9 mouse cellular contexts compared by ENCODE assay signal in the genomic region with DNA sequence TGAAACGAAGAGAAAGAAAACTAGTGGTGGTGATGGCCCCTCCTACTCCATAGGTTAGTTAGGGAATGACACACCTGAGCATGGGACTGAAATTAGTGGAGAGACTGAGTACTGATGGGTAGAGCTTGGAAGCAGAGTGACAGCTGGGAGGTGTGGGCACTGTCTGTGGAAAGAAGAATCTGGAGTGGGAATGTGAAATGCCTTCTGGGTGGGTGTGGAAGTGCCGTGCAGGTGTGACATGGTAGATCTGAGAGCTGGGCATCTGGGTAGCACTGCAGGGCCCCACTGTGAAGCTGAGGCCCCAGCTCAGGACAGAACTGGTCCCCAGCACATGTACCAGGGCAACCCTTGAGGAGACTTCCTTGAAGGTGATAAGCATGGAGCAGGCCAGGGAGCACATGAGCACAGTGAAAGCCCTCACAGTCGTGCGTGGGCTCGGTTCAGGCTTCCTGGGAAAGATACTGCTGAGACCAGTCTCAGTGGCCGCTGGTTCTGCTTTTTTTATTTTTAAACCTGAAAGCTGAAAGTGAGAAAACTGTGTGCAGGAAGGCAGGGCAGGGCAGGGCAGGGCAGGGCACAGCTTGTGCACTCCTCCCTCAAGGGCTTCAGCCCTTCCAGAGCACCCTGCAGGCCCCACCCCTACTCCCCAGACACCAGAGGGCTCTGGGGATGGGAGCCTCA. TPM values are rescaled to one million over a fixed set of nuclear protein-coding genes. Genes with fewer than 3 reads are reported as not detected.
DNase-seq lines count a peak whose midpoint lies in the region; ATAC-seq and TF ChIP-seq lines count a peak whose summit lies in the region.
"Had no signal": no experiment of that assay in that cellular context is flagged by ENCODE, and none has a peak within 500 bp of the region (broad histone marks: within the 10 kb centered on the region; RNA-seq: fewer than 3 reads in every experiment).

No protein-coding gene starts in this region.

- no peaks in the 10 kb centered on the region for H3K27me3 ChIP-seq in embryonic facial prominence, embryonic 13.5 days
- H3K27me3 ChIP-seq in limb, embryonic 14.5 days (ENCODE audit: control insufficient read depth, insufficient read depth, low read length): no peaks in the 10 kb centered on the region

- no peak; the same call in 1 of the 2 replicates for ATAC-seq in embryonic facial prominence, embryonic 13.5 days (ENCODE audit: insufficient number of reproducible peaks, insufficient read depth, low FRiP score, low TSS enrichment, low read depth)
- no peak for ATAC-seq in limb, embryonic 14.5 days (ENCODE audit: low FRiP score, low read depth)

- H3K4me3 ChIP-seq in layer of hippocampus, adult 2 months: no peak overlapping the region
- H3K4me3 ChIP-seq in embryonic facial prominence, embryonic 13.5 days: no peak overlapping the region
- H3K4me3 ChIP-seq in limb, embryonic 14.5 days (replicated peaks; ENCODE audit: low read length): no peak overlapping the region

- no peaks in the 10 kb centered on the region for H3K9me3 ChIP-seq in embryonic facial prominence, embryonic 13.5 days
- no peaks in the 10 kb centered on the region for H3K9me3 ChIP-seq in limb, embryonic 14.5 days (ENCODE audit: control insufficient read depth, low read length)

- TF ChIP-seq POLR2A in limb, embryonic 14.5 days (IDR thresholded peaks at IDR 0.05; ENCODE audit: borderline replicate concordance, extremely low read depth, insufficient read depth, insufficient read length): no peak

- H3K27ac ChIP-seq in layer of hippocampus, adult 2 months: peak overlapping the region; percentile 55
- H3K27ac ChIP-seq in embryonic facial prominence, embryonic 13.5 days: peak overlapping the region; percentile 98
- peak overlapping the region; percentile 94 for H3K27ac ChIP-seq in limb, embryonic 14.5 days (replicated peaks; ENCODE audit: low read depth, low read length)

- peaks cover 53% of the 10 kb centered on the region for H3K36me3 ChIP-seq in embryonic facial prominence, embryonic 13.5 days
- H3K36me3 ChIP-seq in limb, embryonic 14.5 days (ENCODE audit: control insufficient read depth, insufficient read depth, low read length): peaks cover 54% of the 10 kb centered on the region

- DNase-seq in layer of hippocampus, adult 2 months (ENCODE audit: low spot score in 2 of 2): no peak
- no peak for DNase-seq in layer of hippocampus, adult 18-20 months (ENCODE audit: low spot score in 2 of 2)
- DNase-seq in limb, embryonic 14.5 days (ENCODE audit: low spot score): no peak
- DNase-seq in spleen, adult 18-20 months: peak; percentile 49 to 54
- no peak for DNase-seq in cerebellum, adult 9-10 months
- DNase-seq in heart, adult 11 months: no peak
- no peak for DNase-seq in right cerebral cortex, postnatal 10 days (ENCODE audit: low spot score in 2 of 2)
- DNase-seq: kidney, postnatal 14 days had no signal

- TF ChIP-seq CTCF in layer of hippocampus, adult 2 months (conservative IDR thresholded peaks at IDR 0.05): no peak

- H3K4me1 ChIP-seq in embryonic facial prominence, embryonic 13.5 days: peaks cover 96% of the 10 kb centered on the region
- peaks cover 60% of the 10 kb centered on the region for H3K4me1 ChIP-seq in limb, embryonic 14.5 days (ENCODE audit: control insufficient read depth, insufficient read depth, low read length)

- H3K9ac ChIP-seq in embryonic facial prominence, embryonic 13.5 days: 0 out of 2 replicates have a peak overlapping the region, but pooled peaks have one; percentile 44
- H3K9ac ChIP-seq in limb, embryonic 14.5 days (ENCODE audit: low read depth, low read length, severe bottlenecking): peak overlapping the region; percentile 40; the same call in 1 of the 2 replicates

- peak overlapping the region; percentile 31 for H3K4me2 ChIP-seq in embryonic facial prominence, embryonic 13.5 days
- no peak overlapping the region for H3K4me2 ChIP-seq in limb, embryonic 14.5 days (replicated peaks; ENCODE audit: low read depth, low read length, severe bottlenecking)

- 34% methylated on average over 6 of the region's 6 CpGs for WGBS in embryonic facial prominence, embryonic 13.5 days
- 49% methylated on average over 6 of the region's 6 CpGs for whole genome bisulfite sequencing in limb, embryonic 14.5 days

RNA-seq across cellular contexts. Expression of a gene that starts 51.7 kb away (rescaled TPM):
- 10 to 100 TPM; 12.5 to 13.3 TPM for total RNA-seq in layer of hippocampus, adult 2 months (2021)
- 10 to 100 TPM; 12.9 to 14.2 TPM for total RNA-seq in layer of hippocampus, adult 18-20 months (2021)
- polyA plus RNA-seq in embryonic facial prominence, embryonic 13.5 days (2015; fragmentation: Nextera tagmentation; extraction: Ambion mirVana): 14.9 and 16.7 TPM in 2 replicates
- 20.7 and 30.7 TPM in 2 replicates for polyA plus RNA-seq in limb, embryonic 14.5 days (2012; rRNA removed)
- 12.9 and 15.4 TPM in 2 replicates for polyA plus RNA-seq in limb, embryonic 14.5 days (2014; fragmentation: Nextera tagmentation; extraction: Ambion mirVana)

RNA-seq across cellular contexts. Expression of a gene that starts 51.8 kb away (rescaled TPM):
- 10 to 100 TPM; 31.6 to 32.9 TPM for total RNA-seq in layer of hippocampus, adult 2 months (2021)
- total RNA-seq in layer of hippocampus, adult 18-20 months (2021): 10 to 100 TPM; 31.4 to 32.1 TPM
- 91.9 and 121 TPM in 2 replicates for polyA plus RNA-seq in embryonic facial prominence, embryonic 13.5 days (2015; fragmentation: Nextera tagmentation; extraction: Ambion mirVana)
- polyA plus RNA-seq in limb, embryonic 14.5 days (2012; rRNA removed): 28.5 and 38.8 TPM in 2 replicates
- polyA plus RNA-seq in limb, embryonic 14.5 days (2014; fragmentation: Nextera tagmentation; extraction: Ambion mirVana): 84.8 and 98.0 TPM in 2 replicates

Comparison
In these comparisons a context has a peak if more than half of its experiments do, and no peak if none do; other contexts are left out.
1. DNase-seq: peak in spleen, adult 18-20 months (2 of 2); none in layer of hippocampus, adult 2 months (0 of 2), layer of hippocampus, adult 18-20 months (0 of 2), limb, embryonic 14.5 days (single experiment), cerebellum, adult 9-10 months (single experiment), heart, adult 11 months (single experiment) and right cerebral cortex, postnatal 10 days (0 of 2).
2. Peak in every context shown above with its lines, with median percentiles within 50 percentile points of each other: H3K27ac ChIP-seq.